Mouse (Mus musculus) mouse embryonic stem cell (cell line): ENCODE measurements around the gene Ttll6.

Experiments used
- in situ Hi-C, 2 experiments: fragments of 300-500 bp; cut with MboI; formaldehyde crosslinking; loops; 1 replicate in 1 of 2; 3 replicates in 1 of 2; pipeline ENCODE4 v1.14.3; 2019 to 2020; ENCODE audit warnings: low sequenced_read_pairs in 2 of 2, low pct_unique_long_range_greater_than_20kb in 1 of 2, mixed read lengths in 1 of 2; ENCODE audit not compliant: unreplicated experiment in 1 of 2

The Ttll6 gene

DNA sequence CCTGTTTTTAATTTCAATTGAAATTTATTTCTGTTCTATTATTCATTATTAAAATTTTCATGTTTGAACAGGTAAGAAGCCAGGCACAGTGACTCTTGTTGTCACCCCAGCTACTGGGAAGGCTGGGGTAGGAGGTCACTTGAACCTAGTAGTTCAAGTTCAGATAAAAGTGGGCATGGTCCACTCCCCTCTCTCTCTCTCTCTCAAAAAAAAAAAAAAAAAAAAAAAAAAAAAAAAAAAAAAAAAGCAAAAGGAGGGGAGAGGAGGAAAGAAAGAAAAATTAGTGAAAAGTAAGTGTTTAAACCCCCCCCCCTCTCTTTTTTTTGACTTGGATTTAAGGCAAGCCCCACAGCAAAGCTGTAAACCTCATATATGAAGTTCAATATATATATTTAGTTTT, 50.6 kb downstream of the Ttll6 start:
- in situ Hi-C loops, result no loop called here

DNA sequence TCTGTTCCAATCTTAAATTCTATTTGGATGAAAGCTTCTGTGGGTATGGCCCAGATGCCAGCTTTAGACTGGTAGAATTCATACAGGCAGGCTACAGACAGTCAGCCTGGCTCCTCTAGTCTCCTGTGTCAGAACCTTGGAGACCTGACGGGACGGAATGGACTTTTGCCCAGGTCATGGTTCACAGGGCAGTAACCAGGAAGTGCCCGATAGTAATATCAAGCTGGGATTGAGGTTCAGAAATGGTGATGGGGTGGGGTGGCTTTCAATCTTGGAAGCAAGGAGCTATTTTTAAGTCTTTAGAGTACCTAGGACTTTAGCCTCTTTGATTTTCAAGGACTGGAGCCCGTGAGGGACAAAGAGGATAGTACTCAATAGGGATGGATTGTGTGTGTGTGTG, 53.7 kb downstream of the Ttll6 start:
- in situ Hi-C loops, result no loop called here

DNA sequence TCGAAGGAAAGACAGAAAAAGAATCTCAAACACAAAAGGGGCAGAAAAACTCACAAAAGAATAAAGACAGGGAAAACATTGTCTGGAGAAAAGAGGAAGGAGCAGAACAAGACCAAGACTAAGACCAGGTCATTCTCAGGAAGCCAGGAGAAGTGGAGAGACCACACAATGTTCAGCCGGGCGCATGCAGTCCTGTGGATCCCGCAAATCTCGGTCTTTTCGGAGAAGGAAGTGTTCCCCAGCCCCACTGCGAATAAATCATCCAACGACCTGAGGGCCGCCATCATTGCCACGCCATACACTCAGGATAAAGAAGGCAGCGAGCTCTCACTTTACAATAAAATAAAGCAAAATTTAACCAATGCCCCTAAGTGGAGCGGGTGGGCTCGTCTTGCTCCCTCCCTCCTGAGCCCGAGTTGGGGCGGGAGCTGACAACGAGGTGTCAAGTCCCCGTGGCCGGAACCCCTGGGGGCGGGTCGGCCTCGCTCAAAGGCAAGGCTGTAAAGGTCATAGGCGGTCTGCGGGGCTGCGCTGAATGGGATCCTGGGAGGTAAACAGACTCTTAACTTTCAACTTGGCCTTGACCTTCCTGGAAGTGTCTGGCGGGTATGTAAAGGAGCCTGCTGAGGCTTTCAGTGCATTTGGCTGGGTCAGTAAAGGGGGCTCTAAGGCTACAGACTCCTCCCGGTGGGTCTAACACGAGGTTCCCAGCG, 56.4 kb downstream of the Ttll6 start:
- in situ Hi-C loops, result no loop called here

DNA sequence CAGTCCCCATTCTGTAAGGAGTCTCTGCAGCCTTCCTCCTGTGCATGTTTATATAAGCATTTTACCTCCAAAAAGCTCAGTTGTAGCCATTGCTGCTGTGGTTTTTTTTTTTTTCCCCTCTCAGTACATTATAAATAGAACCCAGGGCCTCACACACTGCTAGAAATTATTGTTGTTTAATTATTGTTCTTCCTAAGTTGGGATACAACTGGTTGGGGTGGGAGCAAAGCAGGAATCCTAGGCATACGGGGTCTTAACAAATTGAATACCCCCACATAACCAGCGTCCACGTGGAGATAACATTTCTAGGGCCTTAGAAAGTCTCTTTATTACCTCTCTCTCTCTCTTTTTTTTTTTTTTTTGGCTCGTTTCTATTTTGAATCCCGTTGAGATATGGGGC, 57.5 kb downstream of the Ttll6 start:
- in situ Hi-C loops, result no loop called here

DNA sequence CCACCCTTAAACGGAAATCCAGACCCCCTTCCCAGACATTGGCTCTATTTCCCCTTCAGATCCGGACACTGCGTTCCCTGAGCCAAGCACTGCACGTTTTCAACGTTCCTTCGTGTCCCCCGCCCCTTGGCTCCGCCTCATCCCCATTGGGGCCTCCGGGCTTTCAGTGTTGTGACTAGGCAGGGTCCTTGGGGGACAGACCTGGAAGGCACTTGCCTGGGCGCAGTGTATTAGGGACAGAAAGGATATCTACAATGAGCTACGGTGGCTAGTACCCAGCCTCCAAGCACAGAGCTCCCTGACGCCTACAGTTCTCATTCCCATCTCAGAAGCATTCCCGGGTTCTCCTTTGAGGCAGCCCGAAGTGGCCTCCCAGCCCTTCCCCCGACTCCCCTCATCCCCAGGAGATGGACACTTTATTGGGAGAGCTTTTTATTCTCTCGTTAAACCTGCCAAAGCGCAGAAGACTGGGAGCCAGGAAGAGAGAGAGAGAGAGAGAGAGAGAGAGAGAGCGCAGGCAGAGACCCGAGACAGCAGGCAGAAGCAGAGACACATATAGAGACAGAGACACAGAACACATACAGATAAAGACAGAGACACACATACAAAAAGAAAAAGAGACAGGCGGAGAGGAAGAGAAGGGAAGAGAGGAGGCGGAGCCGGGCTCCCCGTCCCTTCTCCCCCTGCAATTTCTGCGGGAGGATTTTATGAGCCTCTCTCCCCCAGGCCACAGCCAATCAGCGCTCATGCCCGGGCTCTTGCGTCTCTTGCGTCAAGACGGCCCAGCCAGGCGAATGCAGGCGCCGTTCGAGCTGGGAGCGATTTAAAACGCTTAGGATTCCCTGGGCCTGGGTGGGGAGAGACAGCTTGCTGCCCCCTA, 60.2 kb downstream of the Ttll6 start, which contains the start of gene Hoxb13:
Gene Hoxb13 (plus strand): TSS at position 796 of the 880 bp plus-strand sequence.
- in situ Hi-C loops, result no loop called here

DNA sequence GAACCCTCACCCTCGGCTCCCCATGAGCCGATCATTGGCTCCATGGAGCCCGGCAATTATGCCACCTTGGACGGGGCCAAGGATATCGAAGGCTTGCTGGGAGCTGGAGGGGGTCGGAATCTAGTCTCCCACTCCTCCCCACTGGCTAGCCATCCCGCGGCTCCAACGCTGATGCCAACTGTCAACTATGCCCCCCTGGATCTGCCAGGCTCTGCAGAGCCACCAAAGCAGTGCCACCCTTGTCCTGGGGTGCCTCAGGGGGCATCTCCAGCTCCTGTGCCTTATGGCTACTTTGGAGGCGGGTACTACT, 60.8 kb downstream of the Ttll6 start:
- in situ Hi-C loops, result no loop called here

DNA sequence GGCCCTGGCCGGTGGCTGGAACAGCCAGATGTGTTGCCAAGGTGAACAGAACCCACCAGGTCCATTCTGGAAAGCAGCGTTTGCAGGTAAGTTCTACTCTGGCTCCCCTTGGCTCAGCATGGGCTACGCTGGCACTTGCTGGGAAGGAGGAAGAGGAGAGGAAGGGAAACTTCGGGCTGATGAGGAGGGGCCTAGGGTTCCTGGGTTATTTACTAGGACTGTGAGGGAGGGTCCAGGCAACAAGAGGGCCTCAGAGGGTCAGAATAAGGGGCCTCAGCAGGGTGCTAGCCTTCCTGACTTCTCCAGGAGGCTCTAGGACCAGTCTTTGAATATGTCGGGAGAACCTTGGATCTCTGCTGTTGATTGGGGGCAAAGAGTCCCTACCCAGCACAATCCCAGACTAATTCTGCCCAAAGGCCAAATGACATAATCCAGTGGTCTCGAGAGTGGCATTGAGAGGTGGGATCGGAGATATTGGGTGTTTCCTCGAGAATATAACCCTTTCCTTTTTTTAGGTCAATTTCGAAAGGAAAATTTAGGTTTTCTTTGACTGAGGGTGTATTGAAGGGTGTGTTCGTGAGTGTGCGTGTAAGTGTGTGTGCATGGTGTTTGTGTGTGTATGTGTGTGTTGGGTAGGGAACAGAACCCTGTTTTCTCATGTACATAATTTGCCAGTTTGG, 61.5 kb downstream of the Ttll6 start:
- in situ Hi-C loops, result no loop called here

DNA sequence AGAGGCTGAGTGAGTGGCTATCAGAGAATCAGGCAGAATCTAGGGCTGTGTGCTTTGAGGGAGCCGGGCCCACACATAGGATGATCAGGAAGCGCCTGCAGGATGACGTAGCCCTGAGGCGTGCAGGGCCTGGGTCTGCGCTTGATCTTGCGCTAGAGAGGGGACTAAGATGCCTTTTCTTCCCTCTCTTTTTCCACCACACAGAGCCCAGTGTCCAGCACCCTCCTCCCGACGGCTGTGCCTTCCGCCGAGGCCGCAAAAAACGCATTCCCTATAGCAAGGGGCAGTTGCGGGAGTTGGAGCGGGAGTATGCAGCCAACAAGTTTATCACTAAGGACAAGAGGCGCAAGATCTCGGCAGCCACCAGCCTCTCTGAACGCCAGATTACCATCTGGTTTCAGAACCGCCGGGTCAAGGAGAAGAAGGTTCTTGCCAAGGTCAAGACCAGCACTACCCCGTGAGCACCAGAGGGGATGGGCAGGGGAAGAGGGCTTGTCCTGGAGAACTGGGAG, 62.2 kb downstream of the Ttll6 start:
- in situ Hi-C loops, result no loop called here

DNA sequence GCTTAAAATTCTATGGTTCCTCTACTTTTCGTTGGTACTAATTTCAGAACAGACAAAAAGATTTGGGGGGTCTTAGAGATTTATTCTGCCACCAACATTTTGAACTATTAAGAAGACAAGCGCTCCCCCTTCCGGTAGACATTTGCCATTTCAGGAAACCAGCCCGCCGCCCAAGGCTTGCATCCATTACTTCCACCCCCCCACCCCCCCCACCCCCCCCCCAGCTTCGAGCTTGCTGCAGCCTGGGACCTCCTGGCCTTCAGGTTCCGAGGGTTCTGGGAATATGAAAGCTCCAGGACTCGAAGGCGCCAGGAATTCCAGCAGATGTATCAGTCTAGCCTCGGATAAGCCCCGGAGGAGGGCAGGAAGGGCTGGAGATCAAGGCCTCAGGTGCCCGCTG, 65.1 kb downstream of the Ttll6 start:
- in situ Hi-C loops, result no loop called here

DNA sequence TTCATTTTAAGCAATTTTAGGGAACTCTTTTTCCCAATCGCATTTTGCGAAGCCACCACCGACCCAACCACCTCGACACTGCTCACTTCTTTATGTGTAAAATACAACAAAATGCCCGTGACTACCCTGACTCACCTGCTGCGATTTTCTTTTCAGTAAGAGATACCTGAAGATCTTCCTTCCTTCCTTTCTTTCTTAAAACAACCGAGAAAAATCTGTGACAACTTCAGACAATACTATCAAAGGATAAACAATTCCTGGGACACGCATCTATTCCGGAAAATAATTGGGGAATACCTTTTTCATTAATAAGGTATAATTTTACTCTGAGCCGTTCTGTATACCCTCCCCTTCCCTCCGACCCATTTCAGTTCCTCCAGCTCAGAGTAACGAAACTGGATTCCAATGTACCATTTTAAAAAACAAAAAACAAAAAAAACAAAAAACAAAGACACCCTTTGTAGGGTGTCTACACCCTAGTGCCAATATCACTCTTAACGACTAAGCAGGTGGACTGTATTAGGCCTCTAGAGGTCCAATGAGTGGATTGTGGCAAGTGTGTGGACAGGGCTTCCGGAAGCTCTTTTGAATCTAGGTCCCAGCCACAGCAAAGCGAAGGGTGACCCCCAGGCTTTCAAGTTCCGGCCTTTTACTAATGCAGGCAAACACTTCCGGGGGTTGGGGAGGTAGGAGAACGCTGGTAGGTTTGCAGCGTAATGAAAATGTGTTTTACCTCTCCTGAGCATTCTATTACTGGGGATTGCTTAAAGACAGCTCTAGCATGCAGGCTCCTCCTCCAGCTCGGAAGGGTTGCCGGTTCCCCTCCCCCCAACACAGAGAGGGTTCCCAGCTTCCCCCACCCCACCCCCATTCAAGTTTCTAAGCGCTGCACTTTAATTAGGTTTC, 65.8 kb downstream of the Ttll6 start:
- in situ Hi-C loops, result no loop called here

DNA sequence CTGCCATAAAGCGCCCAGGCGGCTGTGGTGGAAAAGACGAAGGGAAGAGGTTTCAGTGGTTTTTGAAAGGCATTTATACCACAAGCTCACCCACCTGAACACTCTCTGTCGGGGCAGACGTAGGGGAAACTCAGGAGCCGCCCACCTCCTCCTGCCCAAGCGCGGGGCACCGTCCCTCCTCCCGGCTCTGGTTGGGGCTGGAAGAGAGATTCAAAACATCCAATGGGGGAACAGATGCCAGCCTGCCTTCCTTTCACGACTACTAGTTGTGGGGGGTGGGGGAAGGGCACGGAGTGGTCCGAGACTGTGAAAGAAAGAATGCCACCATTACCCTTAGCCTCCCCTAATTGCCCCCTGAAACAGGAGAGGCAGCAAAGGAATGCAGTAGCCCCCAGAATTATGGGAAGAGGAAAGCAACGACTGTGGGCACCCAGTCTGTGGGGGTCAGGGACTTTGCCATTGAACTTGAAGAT, 66.6 kb downstream of the Ttll6 start:
- in situ Hi-C loops, result no loop called here

DNA sequence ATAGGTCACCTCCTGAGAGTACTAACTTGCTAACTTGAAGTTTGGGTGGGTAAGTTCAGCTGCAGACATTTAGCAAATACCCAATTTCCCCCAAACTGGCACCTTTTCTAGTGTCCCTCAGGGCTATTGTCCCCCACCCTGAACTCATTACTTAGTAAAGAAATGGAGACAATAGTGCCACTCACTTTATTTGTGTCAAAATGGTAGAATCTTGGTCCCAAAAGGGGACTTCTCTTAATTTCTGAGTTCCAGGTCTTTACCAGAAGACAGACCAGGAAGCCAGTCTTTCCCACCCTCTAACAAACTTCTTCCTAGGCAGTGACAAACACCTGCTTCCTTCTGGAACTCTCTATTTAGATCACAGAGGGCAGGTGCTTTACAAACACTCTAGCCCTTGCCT, 68.2 kb downstream of the Ttll6 start:
- in situ Hi-C loops, result no loop called here

DNA sequence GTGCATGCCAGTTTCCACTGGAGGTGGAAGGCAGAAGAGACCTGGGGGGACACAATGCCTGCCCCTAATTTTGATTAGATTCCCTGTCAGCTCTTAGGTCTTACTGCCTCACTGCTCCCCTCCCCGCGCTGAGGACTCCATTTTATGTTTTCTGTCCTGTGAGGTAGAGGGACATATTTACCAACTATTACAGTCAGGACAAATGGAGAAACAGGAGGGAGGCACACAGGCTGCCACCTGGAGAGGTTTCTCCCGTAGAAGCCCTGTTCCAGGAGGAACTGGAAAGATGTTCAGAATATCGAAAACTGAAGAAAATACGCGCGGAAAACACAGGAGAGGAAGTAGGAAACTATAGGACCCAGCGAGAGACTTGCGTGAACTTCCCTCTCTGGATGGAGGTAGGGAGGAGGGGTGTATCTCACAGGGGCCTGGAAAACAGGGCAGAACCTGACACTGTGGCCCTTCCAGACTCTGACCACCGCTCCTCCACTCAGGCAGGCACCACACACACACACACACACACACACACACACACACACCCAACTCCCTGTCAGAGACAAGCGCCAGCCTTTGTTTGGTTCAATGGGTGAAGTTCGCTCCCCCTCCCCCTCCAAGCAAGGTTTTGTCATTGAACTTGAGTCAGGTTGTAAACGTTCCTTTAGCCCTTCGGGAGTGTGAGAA, 69.0 kb downstream of the Ttll6 start:
- in situ Hi-C loops, result no loop called here

DNA sequence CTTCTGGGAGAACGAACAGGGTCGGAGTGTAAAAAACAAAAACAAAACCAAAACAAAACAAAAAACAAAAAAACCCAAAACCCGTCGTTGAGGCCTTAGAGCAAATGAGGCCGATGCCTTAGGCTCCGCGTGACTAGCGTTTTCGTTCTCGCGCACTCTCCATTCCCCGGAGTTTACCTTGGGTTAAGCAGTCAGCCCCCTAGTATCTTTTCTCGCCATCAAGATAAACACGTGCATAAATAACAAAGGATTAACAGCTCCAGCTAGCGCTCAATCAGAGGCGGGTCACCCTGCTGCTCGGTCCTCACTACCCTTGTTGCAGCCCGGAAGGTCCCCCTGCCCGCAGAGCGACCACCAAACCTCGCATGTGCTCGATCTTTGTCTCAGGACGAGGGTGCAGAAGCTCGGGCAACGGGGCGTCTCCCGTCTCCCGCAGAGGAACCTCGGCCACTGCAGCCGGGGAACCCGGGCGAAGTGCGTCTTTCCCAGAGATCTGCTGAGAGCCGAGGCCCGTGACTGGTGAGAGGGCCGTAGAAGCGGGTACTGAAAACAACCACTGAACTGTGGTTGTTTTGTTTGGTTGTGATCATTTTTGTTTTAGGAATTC, 69.7 kb downstream of the Ttll6 start:
- in situ Hi-C loops, result no loop called here

DNA sequence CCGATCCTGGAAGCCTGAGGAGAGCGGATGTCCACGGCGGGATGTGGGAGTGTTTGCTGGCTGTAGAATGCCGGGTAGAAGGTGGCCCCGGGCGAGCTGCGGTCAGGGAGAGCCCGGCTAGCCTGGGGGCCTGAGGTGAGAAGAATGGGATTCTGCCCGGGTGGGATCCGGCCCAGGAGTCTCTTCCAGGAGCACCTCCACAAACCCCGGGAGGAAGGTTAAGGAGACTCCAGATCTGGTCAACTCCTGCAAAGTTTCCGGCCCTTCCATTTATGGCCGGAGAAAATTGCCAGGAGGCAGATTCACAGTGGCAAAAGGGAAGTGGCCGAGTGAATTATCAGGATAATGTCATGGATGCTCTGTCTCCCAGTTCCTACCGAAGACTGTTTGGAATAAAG, 70.2 kb downstream of the Ttll6 start:
- in situ Hi-C loops, result no loop called here

DNA sequence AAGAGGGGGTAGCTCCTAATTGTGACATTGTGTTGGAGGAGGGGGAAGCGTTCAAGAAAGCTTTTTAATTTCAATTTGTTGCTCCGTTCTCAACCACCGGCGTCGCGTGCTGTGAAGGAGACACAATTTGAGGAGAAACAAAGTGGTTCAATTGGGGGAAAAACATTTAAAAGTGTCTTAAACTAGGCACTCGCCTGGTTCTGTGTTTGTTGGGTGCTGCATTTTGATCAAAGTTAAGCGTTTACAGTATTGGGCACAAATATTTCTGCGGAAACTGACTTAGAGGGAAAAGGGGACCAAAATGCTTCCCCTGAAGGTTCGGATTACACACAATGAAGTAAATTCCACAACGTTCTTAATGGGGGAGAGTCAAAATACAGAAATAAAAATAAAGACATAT, 70.8 kb downstream of the Ttll6 start:
- in situ Hi-C loops, result no loop called here

DNA sequence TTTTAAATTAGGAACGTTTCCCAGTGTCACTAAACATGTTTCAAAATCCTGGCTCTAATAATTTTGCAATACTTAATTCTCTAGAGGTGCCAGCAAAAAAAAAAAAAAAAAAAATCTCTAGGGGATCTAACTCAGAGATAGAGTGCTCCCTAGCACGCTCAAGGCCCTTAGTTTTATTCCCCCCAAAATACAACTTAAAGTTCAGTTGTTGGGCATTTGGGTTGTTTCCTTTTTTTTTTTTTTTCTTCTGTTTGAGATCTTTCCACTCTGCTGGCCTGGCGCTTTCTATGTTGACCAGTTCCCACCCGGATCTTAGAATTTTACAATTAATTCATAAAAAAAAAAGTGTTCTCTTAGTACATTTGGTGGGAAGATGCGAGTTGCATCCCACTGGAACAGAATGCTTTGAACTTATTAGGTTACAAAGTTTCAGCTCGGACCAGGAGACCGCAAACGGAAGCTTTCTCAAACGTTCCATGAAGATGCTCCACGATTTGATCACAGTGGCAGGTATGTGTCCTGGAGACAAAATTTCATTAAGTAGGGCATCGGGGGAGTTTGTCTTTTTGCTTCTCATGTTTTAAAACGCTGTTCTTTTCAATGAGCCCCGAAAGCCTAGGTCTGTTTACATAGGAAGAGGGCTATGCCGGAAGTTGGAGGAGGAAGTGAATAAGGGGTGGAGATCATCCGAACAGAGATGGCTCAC, 72.0 kb downstream of the Ttll6 start:
- in situ Hi-C loops, result no loop called here
